Mouse (Mus musculus) brain, embryonic 14.5 days (tissue): ENCODE data around the gene Mapt. TPM values are rescaled to one million over a fixed set of nuclear protein-coding genes. Genes with fewer than 3 reads are reported as not detected.
"Not testable (repeated sequence)": the region's sequence is repeated elsewhere in the genome, so short reads cannot be mapped to it uniquely, and the experiment has no call there.

ENCODE experiments used
- DNase-seq: peaks from one replicate; pipeline ENCODE4 v3.0.0-alpha.2; 2011; ENCODE audit warnings: low read depth
- CTCF ChIP-seq: fragments of 200-500 bp; IDR thresholded peaks from 2 replicates; pipeline ENCODE4 v1.5.1; 2012; ENCODE audit warnings: inconsistent platforms, mild to moderate bottlenecking, moderate library complexity, borderline replicate concordance; ENCODE audit not compliant: insufficient read depth, insufficient read length; ENCODE audit errors: extremely low read depth
- POLR2A ChIP-seq: fragments of 200-500 bp; IDR thresholded peaks from 2 replicates; pipeline ENCODE4 v1.6.1; 2012; ENCODE audit warnings: mild to moderate bottlenecking, inconsistent platforms, borderline replicate concordance; ENCODE audit not compliant: poor library complexity, insufficient read depth, insufficient read length, severe bottlenecking; ENCODE audit errors: extremely low read depth
- polyA plus RNA-seq: library from polyadenylated mRNA; depleted of rRNA; stranded (reverse); fragments of >200 nt; gene quantifications from 2 replicates; pipeline ENCODE4 v1.2.3, GENCODE M21; 2012

Mapt gene
- polyA plus RNA-seq, 1 experiment = 557 TPM

DNA sequence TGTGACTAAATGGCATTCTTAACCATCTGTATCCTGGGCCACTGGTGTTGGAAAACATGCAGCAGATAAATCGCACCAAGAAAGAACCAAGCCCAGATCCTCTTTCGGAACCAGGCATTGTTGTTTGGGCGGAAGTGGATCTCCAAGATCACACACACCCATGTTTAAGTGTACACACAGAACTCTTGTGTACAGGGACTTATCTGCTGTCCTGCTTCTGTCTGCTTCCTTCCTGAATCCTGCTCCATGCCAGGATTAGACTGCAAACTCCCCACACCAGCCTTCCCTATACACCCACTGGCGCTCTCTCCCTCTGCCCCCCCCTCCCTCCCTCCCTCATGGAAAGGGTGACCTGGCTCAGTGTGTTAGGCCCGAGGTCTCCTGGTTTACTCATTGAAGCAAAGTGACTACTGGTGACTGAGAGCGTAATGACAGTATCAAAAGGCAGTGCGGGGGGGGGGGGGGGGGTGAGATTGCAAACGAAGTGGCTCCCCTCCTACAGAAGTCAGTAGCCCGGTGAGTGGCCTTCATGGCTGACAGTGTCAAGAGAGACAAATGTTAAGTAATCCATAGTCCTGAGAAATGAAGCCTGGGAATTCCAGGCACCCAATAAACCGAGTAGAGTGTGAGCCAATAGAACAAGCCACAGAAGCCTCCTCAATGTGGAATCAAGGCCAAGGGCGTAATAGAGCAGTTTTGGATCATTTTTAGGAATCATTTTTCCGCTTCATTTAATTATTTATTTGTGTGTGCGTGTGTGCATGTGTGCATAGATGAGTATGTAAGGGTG lies 7.0 kb downstream of the Mapt start:
- no peak for DNase-seq
- TF ChIP-seq CTCF (no peak), POLR2A (no peak)

DNA sequence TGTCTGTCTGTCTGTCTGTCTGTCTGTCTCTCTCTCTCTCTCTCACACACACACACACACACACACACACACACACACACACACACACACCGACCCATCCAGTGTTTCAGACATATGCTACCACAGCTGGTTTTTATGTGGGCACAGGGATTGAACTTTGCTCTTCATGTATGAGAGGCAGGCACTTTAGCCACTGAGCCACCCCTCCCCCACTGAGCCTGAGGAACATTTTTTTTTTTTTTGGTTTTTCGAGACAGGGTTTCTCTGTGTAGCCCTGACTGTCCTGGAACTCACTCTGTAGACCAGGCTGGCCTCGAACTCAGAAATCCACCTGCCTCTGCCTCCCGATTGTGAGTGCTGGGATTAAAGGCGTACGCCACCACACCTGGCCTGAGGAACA lies 14.3 kb downstream of the Mapt start:
- DNase-seq = not testable (repeated sequence)

DNA sequence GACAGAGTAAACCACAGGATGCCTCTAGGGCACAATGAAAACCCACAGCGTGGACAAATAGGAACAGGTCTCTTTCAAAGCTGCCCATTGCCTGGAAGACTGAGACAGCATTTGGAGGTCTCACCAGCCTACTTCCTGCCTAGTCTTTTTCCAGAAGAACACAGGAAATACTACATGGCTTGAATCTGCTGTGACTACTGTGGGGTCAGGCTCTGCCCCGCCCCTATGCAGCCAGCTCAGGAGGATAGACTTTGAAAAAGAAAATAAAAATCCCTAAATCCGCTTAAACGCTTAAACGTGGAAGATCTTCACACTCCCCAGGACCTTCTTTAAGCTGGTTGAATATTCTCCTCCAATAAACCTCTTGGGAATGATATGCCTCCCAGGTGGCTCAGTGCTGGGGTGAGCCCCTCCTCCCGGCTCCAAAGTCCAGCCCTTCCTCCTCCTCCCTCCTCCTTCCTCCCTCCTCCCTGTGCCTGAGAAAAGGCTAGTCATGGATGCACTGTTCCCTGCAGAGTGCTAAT lies 15.0 kb downstream of the Mapt start:
- DNase-seq = peak; percentile 43

DNA sequence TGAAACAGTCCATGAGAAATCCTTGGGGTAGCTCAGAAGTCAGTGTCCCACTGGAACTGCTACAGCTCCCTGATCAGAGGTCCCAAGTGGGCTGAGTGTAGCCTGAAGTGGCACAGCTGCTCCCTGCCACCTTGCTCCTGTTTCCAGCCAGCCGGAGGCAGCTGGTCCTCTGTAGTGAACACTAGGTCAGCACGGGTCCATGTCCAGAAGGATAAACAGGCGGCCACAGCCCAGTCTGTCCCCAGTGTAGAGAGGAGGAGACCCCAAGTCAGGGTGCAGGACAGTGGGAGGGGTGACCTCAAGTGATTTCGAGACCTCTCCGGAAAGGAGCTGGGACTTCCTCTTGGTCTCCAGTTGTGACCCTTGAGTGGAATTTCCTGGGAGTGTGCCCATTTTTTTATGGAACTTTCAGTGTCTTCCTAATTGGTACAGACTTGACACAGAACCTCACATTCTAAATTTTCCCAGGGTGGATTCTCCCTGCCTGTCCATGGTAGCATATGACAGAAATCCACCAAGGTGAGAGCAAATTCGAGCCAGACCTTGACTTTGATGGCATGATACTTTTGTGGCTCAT lies 16.0 kb downstream of the Mapt start:
- TF ChIP-seq CTCF = no peak
- no peak for TF ChIP-seq POLR2A
- no peak for DNase-seq

More for the DNA sequence above, 15.0 kb downstream of the Mapt start:
- TF ChIP-seq CTCF (no peak), POLR2A (no peak)

DNA sequence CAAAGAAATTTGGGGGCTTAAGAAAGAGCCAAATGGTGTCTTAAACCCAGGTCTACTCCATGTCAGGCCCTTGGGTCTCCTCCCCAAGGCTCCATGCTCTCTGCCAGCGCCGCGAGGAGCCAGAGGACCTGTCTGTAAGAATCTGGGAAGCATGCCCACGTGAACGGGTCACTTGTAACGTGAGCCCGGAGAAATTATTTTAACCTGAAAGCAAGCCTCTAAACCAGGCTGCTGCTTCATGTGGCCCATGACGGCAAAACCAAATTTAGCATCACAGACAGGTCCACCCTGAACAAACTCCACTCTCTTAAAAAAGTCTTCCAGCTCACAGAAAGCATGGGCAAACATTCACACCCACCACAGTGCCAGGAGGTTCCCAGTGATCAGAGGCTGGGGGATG lies 18.2 kb downstream of the Mapt start:
- no peak for DNase-seq
- TF ChIP-seq CTCF = no peak
- TF ChIP-seq POLR2A = no peak

DNA sequence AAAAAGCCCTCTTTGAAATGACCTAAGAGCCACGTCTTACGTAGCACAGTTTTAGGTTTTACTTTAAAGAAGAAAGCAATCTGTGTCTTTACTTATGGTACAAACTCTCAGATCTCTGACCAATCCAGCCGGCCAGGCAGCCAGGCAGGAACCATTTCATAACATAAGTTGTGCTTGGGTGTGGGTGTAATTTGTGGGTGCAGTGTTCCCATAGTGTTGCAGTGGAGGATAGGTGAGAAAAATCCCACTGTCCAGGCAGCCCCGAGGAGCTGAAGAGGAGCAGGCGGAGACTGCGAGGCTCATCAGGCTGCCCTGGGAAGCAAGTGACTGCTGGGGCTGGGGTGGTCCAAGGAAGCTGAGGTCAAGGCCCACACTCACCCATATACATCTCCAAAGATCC lies 19.9 kb downstream of the Mapt start:
- TF ChIP-seq POLR2A (no peak), CTCF (no peak)
- DNase-seq = no peak

DNA sequence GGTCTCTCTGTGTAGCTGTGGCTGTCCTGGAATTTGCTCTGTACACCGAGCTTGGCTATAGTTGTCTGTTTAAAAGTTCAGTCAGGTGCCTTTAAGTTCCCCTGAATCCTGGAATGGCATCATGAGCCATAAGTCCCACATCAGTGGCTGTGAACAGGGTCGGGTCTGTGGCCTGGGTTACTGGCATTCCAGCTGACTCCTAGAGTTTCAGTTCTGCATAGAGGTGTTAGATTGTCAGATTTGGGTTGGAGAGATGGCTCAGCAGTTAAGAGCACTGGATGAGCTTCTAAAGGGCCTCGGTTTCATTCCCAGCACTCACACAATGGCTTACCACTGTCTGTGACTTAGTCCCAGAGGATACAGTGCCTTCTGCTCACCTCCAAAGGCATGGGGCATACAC lies 20.9 kb downstream of the Mapt start:
- TF ChIP-seq POLR2A = no peak
- TF ChIP-seq CTCF = no peak
- no peak for DNase-seq

DNA sequence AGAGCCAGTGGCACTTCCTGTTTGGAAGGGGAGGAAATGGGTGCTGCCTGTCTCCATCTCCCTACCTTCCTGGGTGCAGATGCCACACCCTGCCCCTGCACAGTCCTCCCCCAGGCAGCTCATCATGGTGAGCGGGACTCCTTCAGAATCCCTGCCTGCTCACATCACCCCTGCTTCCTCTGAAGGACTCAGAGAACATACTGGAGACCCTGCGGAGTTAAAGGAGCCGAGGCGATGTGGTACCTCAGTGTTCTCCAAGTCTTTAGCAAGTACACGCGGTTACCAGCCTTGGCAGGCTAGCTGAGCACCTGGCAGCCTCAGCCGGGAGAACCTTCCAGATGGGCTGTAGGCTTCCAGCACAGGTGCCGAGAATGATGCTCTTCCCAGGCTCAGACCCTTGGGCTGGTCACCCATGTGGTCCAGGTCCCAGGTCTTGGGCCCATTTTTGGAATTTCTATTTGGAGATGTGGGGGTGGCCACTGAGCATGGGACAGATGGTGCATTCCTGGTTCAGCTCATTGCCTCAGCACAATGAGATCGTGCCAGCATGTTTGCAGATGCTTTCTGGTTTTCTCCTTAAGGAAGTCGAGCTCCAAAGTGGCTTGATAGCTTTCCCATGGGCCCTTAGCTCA lies 23.3 kb downstream of the Mapt start:
- TF ChIP-seq CTCF (no peak), POLR2A (no peak)
- DNase-seq = peak; percentile 13

DNA sequence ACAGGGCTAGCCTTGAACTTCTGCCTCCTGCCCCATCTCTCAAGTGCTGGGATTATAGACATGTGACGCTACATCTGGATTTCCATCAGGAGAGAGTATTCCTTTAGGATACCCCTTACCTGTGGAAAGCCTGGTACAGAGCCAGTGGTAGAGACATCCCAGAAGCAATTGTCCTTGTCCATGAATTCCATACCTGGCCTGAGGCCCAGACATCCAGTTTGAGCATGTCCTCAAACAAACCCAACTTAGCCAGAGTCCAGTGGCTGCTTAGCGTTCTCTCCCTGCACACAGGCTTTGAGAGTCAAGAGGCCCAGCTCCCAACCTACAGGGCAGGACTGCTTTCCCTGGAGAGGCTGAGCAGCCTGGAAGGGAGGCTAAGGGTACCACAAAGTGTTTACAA lies 25.0 kb downstream of the Mapt start:
- TF ChIP-seq POLR2A = no peak
- DNase-seq = no peak

DNA sequence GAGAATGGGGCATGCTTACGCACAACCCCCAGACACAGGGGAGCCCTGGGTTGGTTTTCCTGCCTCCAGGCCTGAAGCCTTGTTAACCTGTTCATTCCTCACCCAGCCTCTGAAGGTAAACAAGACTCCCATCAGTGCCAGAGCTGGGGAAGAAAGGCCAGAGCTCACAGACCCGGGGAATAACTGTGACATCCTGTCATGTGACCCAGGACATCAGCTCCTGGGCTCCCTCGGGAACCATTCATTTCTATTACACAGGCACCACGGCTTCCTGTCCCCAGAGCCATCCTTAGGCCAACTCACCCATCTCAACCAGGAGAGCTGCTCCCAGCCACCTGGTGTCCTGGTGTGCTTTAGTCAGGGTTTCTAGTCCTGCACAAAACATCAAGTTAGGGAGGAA lies 27.8 kb downstream of the Mapt start:
- no peak for TF ChIP-seq CTCF
- TF ChIP-seq POLR2A = no peak
- DNase-seq = no peak

DNA sequence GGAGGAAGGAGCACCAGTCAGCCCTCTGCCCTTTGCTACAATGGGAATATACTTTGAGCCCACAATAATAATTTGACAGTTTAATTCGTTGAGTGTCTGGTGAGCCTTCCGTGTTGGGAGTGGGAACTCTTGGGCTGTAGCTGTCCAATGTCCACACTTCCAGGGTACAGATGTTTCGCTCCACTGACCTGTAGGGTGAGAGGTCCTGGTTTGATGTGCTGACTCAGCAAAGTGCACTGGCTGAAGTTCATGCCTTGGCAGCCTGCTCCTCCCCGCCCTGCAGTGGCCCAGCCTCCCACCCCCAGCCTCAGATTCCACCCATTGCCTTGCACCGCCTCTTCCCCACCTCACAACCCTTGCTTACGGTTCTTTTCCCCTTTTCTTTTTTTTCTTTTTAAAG lies 33.5 kb downstream of the Mapt start:
- DNase-seq = no peak
- no peak for TF ChIP-seq POLR2A
- TF ChIP-seq CTCF = no peak

DNA sequence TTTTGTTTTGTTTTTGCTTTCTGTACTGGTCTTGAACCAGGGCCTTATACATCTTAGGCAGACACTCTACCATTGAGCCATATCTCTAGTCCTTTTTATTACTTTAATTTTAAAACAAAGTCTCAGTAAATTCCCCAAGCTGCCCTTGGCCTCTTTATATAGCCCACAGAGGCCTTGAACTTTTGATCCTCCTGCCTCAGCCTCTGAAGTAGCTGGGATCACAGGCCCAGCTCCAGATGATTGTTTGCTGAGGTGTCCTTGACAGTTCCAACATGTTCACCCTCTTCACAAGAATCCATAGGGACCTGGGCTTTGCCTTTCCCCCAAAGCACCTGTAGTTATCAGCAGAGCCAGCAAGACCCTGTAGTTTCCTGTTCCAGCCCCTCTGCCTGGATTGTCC lies 34.5 kb downstream of the Mapt start:
- no peak for TF ChIP-seq CTCF
- no peak for TF ChIP-seq POLR2A

DNA sequence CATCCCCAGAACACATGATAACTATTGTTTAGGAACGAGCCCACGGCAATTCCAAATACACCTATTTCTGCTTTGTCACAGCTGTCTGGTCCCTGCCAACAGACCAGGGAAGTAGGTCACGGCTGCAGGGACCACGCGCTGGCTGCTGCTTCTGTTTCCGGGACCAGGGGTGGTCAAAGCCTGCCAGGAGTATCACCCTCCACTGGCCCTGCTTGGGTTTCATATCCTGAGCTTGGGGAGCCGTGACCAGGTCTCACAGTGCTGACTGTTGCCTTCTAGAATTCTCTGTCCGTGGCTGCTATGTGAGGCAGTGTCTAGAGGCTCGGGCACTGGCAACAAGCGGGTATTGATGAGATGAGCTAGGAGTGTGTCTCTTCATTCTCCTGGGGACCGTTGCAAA lies 36.2 kb downstream of the Mapt start:
- no peak for TF ChIP-seq CTCF
- TF ChIP-seq POLR2A = no peak
- DNase-seq = no peak

More for the DNA sequence above, 34.5 kb downstream of the Mapt start:
- no peak for DNase-seq

DNA sequence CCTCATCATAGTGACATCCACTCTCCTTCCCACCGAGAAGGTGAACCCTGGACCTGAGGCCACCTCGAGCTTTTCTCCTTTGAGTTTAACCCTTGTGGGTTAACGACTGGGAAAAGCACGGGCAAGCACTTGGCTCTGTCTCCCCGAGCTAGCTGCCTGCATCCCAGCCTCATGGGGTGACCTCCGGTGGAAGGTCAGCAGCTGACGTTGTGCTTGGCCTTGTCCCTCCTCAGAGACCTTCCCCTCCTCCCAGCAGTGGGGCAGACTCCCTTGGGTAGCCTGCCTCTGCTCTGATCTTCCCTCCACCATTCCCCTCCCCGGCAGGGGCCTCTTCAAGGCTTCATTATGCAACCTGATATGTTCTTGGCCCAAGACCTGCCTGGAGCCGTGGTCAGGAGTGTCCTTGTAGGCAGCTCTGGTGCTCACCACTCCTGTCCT lies 38.2 kb downstream of the Mapt start:
- no peak for DNase-seq
- TF ChIP-seq CTCF (no peak), POLR2A (no peak)

DNA sequence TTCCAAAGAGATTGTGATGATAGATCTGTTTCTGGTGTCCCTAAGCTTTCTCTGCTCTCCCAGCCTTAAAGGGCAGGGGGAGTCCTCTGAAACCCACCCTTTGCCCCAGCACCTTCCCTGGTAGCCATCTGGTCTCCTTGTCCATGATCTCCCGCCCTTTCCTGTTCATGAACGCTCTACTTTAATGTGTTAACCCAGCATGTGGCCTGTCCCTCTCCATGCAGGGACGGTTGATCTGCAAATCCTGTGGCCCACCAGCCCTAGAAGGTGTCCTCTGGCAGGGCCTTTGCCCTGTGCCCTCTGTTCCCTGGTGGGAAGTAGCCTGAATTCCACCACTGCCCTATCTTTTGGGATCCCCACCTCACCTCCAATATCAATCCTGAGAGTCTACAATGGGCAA lies 39.3 kb downstream of the Mapt start:
- no peak for DNase-seq
- TF ChIP-seq CTCF = no peak
- TF ChIP-seq POLR2A = no peak
